Mouse (Mus musculus): ENCODE data around the gene Syne4. TPM values are rescaled to one million over a fixed set of nuclear protein-coding genes. Genes with fewer than 3 reads are reported as not detected.

The Syne4 gene
- polyA plus RNA-seq, 1 experiment from 2014 or later = 101 TPM

DNA sequence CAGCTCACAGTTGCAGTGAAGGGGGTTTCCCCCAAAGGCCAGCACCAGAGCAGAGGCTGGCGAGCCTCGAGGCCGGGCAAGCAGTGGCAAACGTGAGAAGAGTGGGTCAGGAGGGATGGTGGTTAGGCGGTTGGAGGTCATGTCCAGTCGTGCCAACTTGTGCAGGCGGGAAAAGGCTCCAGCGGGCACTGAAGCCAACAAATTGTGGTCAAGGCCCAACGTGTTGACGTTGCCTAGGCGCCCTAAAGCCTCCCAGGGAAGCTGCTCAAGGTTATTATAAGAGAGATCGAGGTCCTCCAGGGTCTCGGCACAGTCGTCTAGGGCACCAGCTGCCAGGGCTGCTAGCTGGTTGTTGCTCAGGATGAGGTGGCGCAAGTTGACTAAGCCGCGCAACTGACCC lies 45.4 kb downstream of the Syne4 start:
- Histone ChIP-seq H3K9ac (no peak overlapping the region), H3K4me2 (replicated peaks) (no peak overlapping the region; the same call in 1 of the 2 replicates), H3K36me3 (peaks cover 36% of the 10 kb centered on the region), H3K4me1 (peaks cover 31% of the 10 kb centered on the region), H3K9me3 (no peaks in the 10 kb centered on the region), H3K4me3 (no peak overlapping the region), H3K27ac (no peak overlapping the region), H3K27me3 (peaks cover 11% of the 10 kb centered on the region)
- WGBS = 89% methylated on average over 17 of the region's 17 CpGs
- no peak for ATAC-seq (ENCODE audit: insufficient number of reproducible peaks, insufficient read depth, low FRiP score, low TSS enrichment)

DNA sequence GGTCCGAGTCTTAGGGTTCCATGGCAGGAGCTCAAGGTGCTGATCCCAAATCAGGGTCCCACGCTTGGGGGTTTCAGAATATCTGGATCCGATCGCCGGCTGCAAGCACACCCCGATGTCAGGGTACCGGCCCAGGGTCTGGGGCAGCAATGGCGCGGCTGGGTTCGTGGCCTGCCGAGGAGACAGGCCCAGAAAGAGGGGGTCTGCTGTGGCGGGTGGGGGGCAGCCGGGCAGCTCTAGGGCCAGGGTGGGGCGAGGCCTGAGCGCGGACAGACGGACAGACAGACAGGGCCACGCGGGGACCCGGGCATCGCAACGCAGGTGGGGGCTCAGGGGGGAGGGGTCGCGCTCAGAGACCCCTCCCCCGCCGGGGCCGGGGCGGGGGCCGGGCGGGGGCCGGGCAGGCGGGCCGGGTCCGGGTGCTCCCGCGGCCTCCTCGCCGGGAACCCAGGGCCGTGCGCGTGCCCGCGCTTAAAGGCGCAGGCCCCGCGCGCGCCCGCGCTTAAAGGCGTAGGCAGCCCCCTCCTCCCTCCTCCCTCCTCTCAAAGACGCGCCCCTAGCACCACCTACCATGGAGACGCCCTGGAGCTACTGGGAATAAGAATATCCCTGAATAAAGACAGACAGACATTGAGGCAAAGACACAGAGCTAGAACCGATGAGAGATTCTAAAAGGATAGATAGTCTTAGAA lies 48.2 kb downstream of the Syne4 start, which contains the start of gene Lrfn3:
Lrfn3 (minus strand) TSS at position 121 of the 692 bp plus-strand sequence.
- peaks cover 19% of the 10 kb centered on the region for H3K36me3 ChIP-seq
- peak within 1 kb of the TSS; percentile 57; the same call in 1 of the 2 replicates for H3K27ac ChIP-seq
- H3K4me1 ChIP-seq = peaks cover 31% of the 10 kb centered on the region
- peak within 1 kb of the TSS; percentile 71 for H3K4me3 ChIP-seq
- WGBS = 1% methylated on average over 31 of the region's 55 CpGs
- ATAC-seq (ENCODE audit: insufficient number of reproducible peaks, insufficient read depth, low FRiP score, low TSS enrichment) = no peak
- peak within 1 kb of the TSS; percentile 80 for H3K9ac ChIP-seq
- no peaks in the 10 kb centered on the region for H3K9me3 ChIP-seq
- peaks cover 11% of the 10 kb centered on the region for H3K27me3 ChIP-seq
- peak within 1 kb of the TSS; percentile 77 for H3K4me2 ChIP-seq (replicated peaks)

DNA sequence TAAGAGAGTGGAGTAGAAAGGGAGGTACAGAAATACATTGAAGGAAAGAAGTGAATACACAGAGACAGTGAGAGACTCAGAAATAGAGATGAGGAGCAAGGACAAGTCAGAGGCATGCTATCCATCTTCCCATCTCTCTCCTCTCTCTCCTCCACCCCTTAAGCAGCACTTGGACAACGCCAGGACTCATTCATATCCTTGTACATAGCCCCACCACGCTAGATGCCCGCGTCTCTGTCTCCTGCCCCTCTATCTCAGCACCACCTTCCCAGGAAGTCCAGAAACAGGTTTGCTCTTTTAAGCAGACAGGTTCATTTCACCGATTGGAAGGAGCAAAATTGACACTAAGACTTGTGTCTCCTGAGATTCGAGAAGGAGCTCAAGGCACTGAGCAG lies 48.7 kb downstream of the Syne4 start:
- Histone ChIP-seq H3K4me2 (replicated peaks) (peak overlapping the region; percentile 77), H3K36me3 (peaks cover 15% of the 10 kb centered on the region), H3K9me3 (no peaks in the 10 kb centered on the region), H3K27me3 (peaks cover 11% of the 10 kb centered on the region), H3K9ac (peak overlapping the region; percentile 80; the same call in 1 of the 2 replicates), H3K27ac (no peak overlapping the region), H3K4me1 (peaks cover 31% of the 10 kb centered on the region), H3K4me3 (peak overlapping the region; percentile 71)
- 62% methylated on average over 6 of the region's 6 CpGs for WGBS
- ATAC-seq (ENCODE audit: insufficient number of reproducible peaks, insufficient read depth, low FRiP score, low TSS enrichment) = no peak

DNA sequence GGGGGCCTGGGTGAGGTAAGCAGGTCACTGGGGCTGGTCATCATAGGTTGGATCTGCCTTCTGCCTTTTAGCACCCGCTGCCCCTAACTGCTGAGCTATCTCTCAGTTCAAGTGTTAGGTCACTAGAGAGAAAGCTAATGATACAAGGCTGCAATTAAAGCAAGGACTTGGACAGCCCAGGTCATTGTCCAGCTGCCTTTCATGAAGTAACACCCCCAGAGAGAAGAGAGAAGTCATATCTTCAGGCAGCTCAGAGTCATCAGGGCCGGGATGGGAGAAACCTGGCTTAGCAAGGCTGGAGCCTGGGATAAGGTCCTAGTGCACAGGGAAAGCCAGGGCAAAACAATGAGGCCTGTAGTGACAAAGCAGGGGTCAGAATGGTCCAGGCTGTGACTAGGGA lies 52.9 kb downstream of the Syne4 start:
- Histone ChIP-seq H3K36me3 (no peaks in the 10 kb centered on the region), H3K27ac (no peak overlapping the region), H3K27me3 (peaks cover 11% of the 10 kb centered on the region), H3K9ac (no peak overlapping the region), H3K4me3 (no peak overlapping the region), H3K4me2 (replicated peaks) (no peak overlapping the region), H3K4me1 (0 out of 2 replicates have a peak, but pooled peaks cover 4% of the 10 kb centered on the region), H3K9me3 (no peaks in the 10 kb centered on the region)
- no peak for ATAC-seq (ENCODE audit: insufficient number of reproducible peaks, insufficient read depth, low FRiP score, low TSS enrichment)
- 71% methylated on average over 2 of the region's 2 CpGs for WGBS

Other genes with a start within 250 kb of the Syne4 start
- 5.2 and 7.7 TPM in 2 replicates for gene Zfp82, start 241.9 kb upstream of the Syne4 start, polyA plus RNA-seq (2016; fragmentation: Nextera tagmentation; extraction: Ambion mirVana)
- gene Gm26920, start 224.4 kb upstream of the Syne4 start, polyA plus RNA-seq (2016; fragmentation: Nextera tagmentation; extraction: Ambion mirVana) = 3.3 and 4.4 TPM in 2 replicates
- gene Zfp566, start 224.3 kb upstream of the Syne4 start, polyA plus RNA-seq (2016; fragmentation: Nextera tagmentation; extraction: Ambion mirVana) = 16.3 and 19.5 TPM in 2 replicates
- 148 and 151 TPM in 2 replicates for gene Zfp260, start 220.0 kb upstream of the Syne4 start, polyA plus RNA-seq (2016; fragmentation: Nextera tagmentation; extraction: Ambion mirVana)
- 13.1 and 16.3 TPM in 2 replicates for gene Zfp382, start 192.9 kb upstream of the Syne4 start, polyA plus RNA-seq (2016; fragmentation: Nextera tagmentation; extraction: Ambion mirVana)
- 17.2 and 20.6 TPM in 2 replicates for gene Zfp146, start 145.1 kb upstream of the Syne4 start, polyA plus RNA-seq (2016; fragmentation: Nextera tagmentation; extraction: Ambion mirVana)
- 4.2 and 4.7 TPM in 2 replicates for gene Cox7a1, start 130.7 kb upstream of the Syne4 start, polyA plus RNA-seq (2016; fragmentation: Nextera tagmentation; extraction: Ambion mirVana)
- 80.5 and 86.6 TPM in 2 replicates for gene Capns1, start 116.0 kb upstream of the Syne4 start, polyA plus RNA-seq (2016; fragmentation: Nextera tagmentation; extraction: Ambion mirVana)
- 161 and 181 TPM in 2 replicates for gene Polr2i, start 82.9 kb upstream of the Syne4 start, polyA plus RNA-seq (2016; fragmentation: Nextera tagmentation; extraction: Ambion mirVana)
- gene Tbcb, start 82.5 kb upstream of the Syne4 start, polyA plus RNA-seq (2016; fragmentation: Nextera tagmentation; extraction: Ambion mirVana) = 224 and 250 TPM in 2 replicates
- gene Ovol3, start 79.1 kb upstream of the Syne4 start, polyA plus RNA-seq (2016; fragmentation: Nextera tagmentation; extraction: Ambion mirVana) = 0.38 TPM in 1 of 2 replicates, not detected in the other
- gene Thap8, start 34.7 kb upstream of the Syne4 start, polyA plus RNA-seq (2016; fragmentation: Nextera tagmentation; extraction: Ambion mirVana) = 0.33 and 0.40 TPM in 2 replicates
- 8.9 and 9.9 TPM in 2 replicates for gene Wdr62, start 34.4 kb upstream of the Syne4 start, polyA plus RNA-seq (2016; fragmentation: Nextera tagmentation; extraction: Ambion mirVana)
- gene Clip3, start 23.1 kb upstream of the Syne4 start, polyA plus RNA-seq (2016; fragmentation: Nextera tagmentation; extraction: Ambion mirVana) = 54.0 and 55.1 TPM in 2 replicates
- gene Alkbh6, start 6.1 kb upstream of the Syne4 start, polyA plus RNA-seq (2016; fragmentation: Nextera tagmentation; extraction: Ambion mirVana) = 88.6 and 92.2 TPM in 2 replicates
- 0.87 and 2.9 TPM in 2 replicates for gene E130208F15Rik, start 6.9 kb downstream of the Syne4 start, polyA plus RNA-seq (2016; fragmentation: Nextera tagmentation; extraction: Ambion mirVana)
- 21.8 and 23.4 TPM in 2 replicates for gene Sdhaf1, start 9.1 kb downstream of the Syne4 start, polyA plus RNA-seq (2016; fragmentation: Nextera tagmentation; extraction: Ambion mirVana)
- 8.3 and 8.6 TPM in 2 replicates for gene Lrfn3, start 48.0 kb downstream of the Syne4 start, polyA plus RNA-seq (2016; fragmentation: Nextera tagmentation; extraction: Ambion mirVana)
- gene Tyrobp, start 99.0 kb downstream of the Syne4 start, polyA plus RNA-seq (2016; fragmentation: Nextera tagmentation; extraction: Ambion mirVana) = 16.7 and 18.7 TPM in 2 replicates
- 0.70 and 0.98 TPM in 2 replicates for gene Hcst, start 105.0 kb downstream of the Syne4 start, polyA plus RNA-seq (2016; fragmentation: Nextera tagmentation; extraction: Ambion mirVana)
- 2.1 and 2.9 TPM in 2 replicates for gene Nfkbid, start 106.9 kb downstream of the Syne4 start, polyA plus RNA-seq (2016; fragmentation: Nextera tagmentation; extraction: Ambion mirVana)
- 66.5 and 74.7 TPM in 2 replicates for gene Aplp1, start 130.7 kb downstream of the Syne4 start, polyA plus RNA-seq (2016; fragmentation: Nextera tagmentation; extraction: Ambion mirVana)
- gene Kirrel2, start 142.9 kb downstream of the Syne4 start, polyA plus RNA-seq (2016; fragmentation: Nextera tagmentation; extraction: Ambion mirVana) = 0.46 and 0.52 TPM in 2 replicates
- 0.10 and 0.29 TPM in 2 replicates for gene Nphs1, start 143.5 kb downstream of the Syne4 start, polyA plus RNA-seq (2016; fragmentation: Nextera tagmentation; extraction: Ambion mirVana)
- gene Prodh2, start 178.8 kb downstream of the Syne4 start, polyA plus RNA-seq (2016; fragmentation: Nextera tagmentation; extraction: Ambion mirVana) = not detected in 2 replicates
- gene Arhgap33, start 220.3 kb downstream of the Syne4 start, polyA plus RNA-seq (2016; fragmentation: Nextera tagmentation; extraction: Ambion mirVana) = 20.0 and 26.5 TPM in 2 replicates
- gene Hspb6, start 237.4 kb downstream of the Syne4 start, polyA plus RNA-seq (2016; fragmentation: Nextera tagmentation; extraction: Ambion mirVana) = 8.5 and 9.2 TPM in 2 replicates
- 15.6 and 16.0 TPM in 2 replicates for gene Proser3, start 237.5 kb downstream of the Syne4 start, polyA plus RNA-seq (2016; fragmentation: Nextera tagmentation; extraction: Ambion mirVana)
- gene Lin37, start 245.0 kb downstream of the Syne4 start, polyA plus RNA-seq (2016; fragmentation: Nextera tagmentation; extraction: Ambion mirVana) = 44.7 and 49.1 TPM in 2 replicates
- gene U2af1l4, start 248.5 kb downstream of the Syne4 start, polyA plus RNA-seq (2016; fragmentation: Nextera tagmentation; extraction: Ambion mirVana) = 94.1 TPM in 2 replicates
- gene Gm49396, start 248.5 kb downstream of the Syne4 start, polyA plus RNA-seq (2016; fragmentation: Nextera tagmentation; extraction: Ambion mirVana) = 16.5 and 17.4 TPM in 2 replicates
- 132 and 138 TPM in 2 replicates for gene Psenen, start 248.8 kb downstream of the Syne4 start, polyA plus RNA-seq (2016; fragmentation: Nextera tagmentation; extraction: Ambion mirVana)